Mouse (Mus musculus) limb, embryonic 13.5 days (tissue): Measurements from ENCODE around the gene Chd9. TPM values are rescaled to one million over a fixed set of nuclear protein-coding genes. Genes with fewer than 3 reads are reported as not detected.
A peak's percentile ranks its signal among the peaks of the same experiment; 100 is the strongest.

Source experiments
- ATAC-seq: fragments of 200-750 bp; cut with Nextera tagmentation; 2 replicates; pipeline ENCODE4 v1.8.0; 2017; ENCODE audit warnings: low read depth, moderate number of reproducible peaks, moderate TSS enrichment; ENCODE audit not compliant: low FRiP score
- H3K27ac ChIP-seq: fragments of 300-500 bp; sonication (generic); 2 replicates; pipeline ENCODE4 v1.5.1; 2015; ENCODE audit warnings: inconsistent platforms, mild to moderate bottlenecking, moderate library complexity
- H3K27me3 ChIP-seq: fragments of 300-500 bp; sonication (generic); 2 replicates; pipeline ENCODE4 v1.6.1; 2015; ENCODE audit warnings: mild to moderate bottlenecking, inconsistent platforms
- H3K36me3 ChIP-seq: fragments of 300-500 bp; sonication (generic); 2 replicates; pipeline ENCODE4 v1.6.1; 2015; ENCODE audit warnings: inconsistent platforms, mild to moderate bottlenecking, moderate library complexity
- H3K4me1 ChIP-seq: fragments of 300-500 bp; sonication (generic); 2 replicates; pipeline ENCODE4 v1.6.1; 2015; ENCODE audit warnings: inconsistent platforms
- H3K4me2 ChIP-seq: fragments of 300-500 bp; sonication (generic); replicated peaks from 2 replicates; pipeline ENCODE4 v1.6.1; 2015; ENCODE audit warnings: inconsistent platforms, mild to moderate bottlenecking, moderate library complexity
- H3K4me3 ChIP-seq: fragments of 300-500 bp; sonication (generic); 2 replicates; pipeline ENCODE4 v1.5.1; 2015; ENCODE audit warnings: moderate library complexity, mild to moderate bottlenecking, inconsistent platforms
- H3K9ac ChIP-seq: fragments of 300-500 bp; sonication (generic); 2 replicates; pipeline ENCODE4 v1.6.1; 2015; ENCODE audit warnings: mild to moderate bottlenecking, inconsistent platforms
- H3K9me3 ChIP-seq: fragments of 300-500 bp; sonication (generic); 2 replicates; pipeline ENCODE4 v1.6.1; 2016; ENCODE audit warnings: inconsistent platforms
- WGBS: fragments of 180-500 bp; shearing (Covaris S2); methylation state at CpG from one replicate; pipeline ENCODE4 v1.1.7; 2015; 5-methylcytosine and 5-hydroxymethylcytosine counted together
- polyA plus RNA-seq: library from polyadenylated mRNA; unstranded; fragments of >200 nt; fragmentation: Nextera tagmentation; extraction: Ambion mirVana; gene quantifications from 2 replicates; pipeline ENCODE4 v1.2.1, GENCODE M21; 2015

Gene Chd9
- polyA plus RNA-seq, 1 experiment from 2014 or later: 108 TPM

- Histone ChIP-seq H3K27me3 (no peaks in the 10 kb centered on the region), H3K27ac (no peak overlapping the region), H3K4me1 (peaks cover 51% of the 10 kb centered on the region), H3K4me2 (no peak overlapping the region), H3K4me3 (no peak overlapping the region), H3K36me3 (0 out of 2 replicates have a peak, but pooled peaks cover 5% of the 10 kb centered on the region), H3K9me3 (no peaks in the 10 kb centered on the region), H3K9ac (no peak overlapping the region)
- no peak for ATAC-seq
- WGBS: 96% methylated on average over 2 of the region's 2 CpGs
Observed at GRCm38 (mm10) chr8:90867061-90867460, 38.9 kb downstream of the Chd9 start.

GRCm38 (mm10) chr8:90867911-90868310 is 39.8 kb downstream of the Chd9 start:
- H3K4me1 ChIP-seq: peaks cover 43% of the 10 kb centered on the region
- ATAC-seq: no peak
- no peak overlapping the region for H3K27ac ChIP-seq
- WGBS: 92% methylated on average over 4 of the region's 4 CpGs
- H3K9ac ChIP-seq: no peak overlapping the region
- no peak overlapping the region for H3K4me2 ChIP-seq
- H3K27me3 ChIP-seq: no peaks in the 10 kb centered on the region
- no peak overlapping the region for H3K4me3 ChIP-seq
- 0 out of 2 replicates have a peak, but pooled peaks cover 5% of the 10 kb centered on the region for H3K36me3 ChIP-seq
- no peaks in the 10 kb centered on the region for H3K9me3 ChIP-seq

- Histone ChIP-seq H3K9me3 (no peaks in the 10 kb centered on the region), H3K27ac (peak overlapping the region; percentile 90; the same call in 1 of the 2 replicates), H3K4me3 (no peak overlapping the region), H3K9ac (no peak overlapping the region), H3K27me3 (no peaks in the 10 kb centered on the region), H3K4me2 (no peak overlapping the region), H3K4me1 (peaks cover 41% of the 10 kb centered on the region), H3K36me3 (0 out of 2 replicates have a peak, but pooled peaks cover 5% of the 10 kb centered on the region)
- no peak for ATAC-seq
- 80% methylated on average over 4 of the region's 4 CpGs for WGBS
Observed at GRCm38 (mm10) chr8:90868334-90868733, 40.2 kb downstream of the Chd9 start.

GRCm38 (mm10) chr8:90869071-90869919 is 41.1 kb downstream of the Chd9 start:
- Histone ChIP-seq H3K36me3 (0 out of 2 replicates have a peak, but pooled peaks cover 5% of the 10 kb centered on the region), H3K9me3 (no peaks in the 10 kb centered on the region), H3K4me1 (peaks cover 41% of the 10 kb centered on the region), H3K27ac (peak overlapping the region; percentile 90), H3K4me2 (peak overlapping the region; percentile 42), H3K9ac (0 out of 2 replicates have a peak overlapping the region, but pooled peaks have one; percentile 25), H3K4me3 (no peak overlapping the region), H3K27me3 (no peaks in the 10 kb centered on the region)
- peak; percentile 87 for ATAC-seq
- 38% methylated on average over 18 of the region's 18 CpGs for WGBS

- Histone ChIP-seq H3K4me3 (no peak overlapping the region), H3K27ac (peak overlapping the region; percentile 90; the same call in 1 of the 2 replicates), H3K9ac (no peak overlapping the region), H3K36me3 (0 out of 2 replicates have a peak, but pooled peaks cover 5% of the 10 kb centered on the region), H3K4me2 (peak overlapping the region; percentile 42), H3K9me3 (no peaks in the 10 kb centered on the region), H3K4me1 (peaks cover 41% of the 10 kb centered on the region), H3K27me3 (no peaks in the 10 kb centered on the region)
- WGBS: 12% methylated on average over 22 of the region's 22 CpGs
- ATAC-seq: peak; percentile 26; the same call in 1 of the 2 replicates
Observed at GRCm38 (mm10) chr8:90869920-90870777, 42.0 kb downstream of the Chd9 start.

GRCm38 (mm10) chr8:90871375-90872080 is 43.4 kb downstream of the Chd9 start:
- no peaks in the 10 kb centered on the region for H3K9me3 ChIP-seq
- no peak overlapping the region for H3K9ac ChIP-seq
- WGBS: 75% methylated on average over 6 of the region's 6 CpGs
- H3K27me3 ChIP-seq: no peaks in the 10 kb centered on the region
- ATAC-seq: no peak
- no peak overlapping the region for H3K4me3 ChIP-seq
- no peak overlapping the region for H3K4me2 ChIP-seq
- 0 out of 2 replicates have a peak, but pooled peaks cover 5% of the 10 kb centered on the region for H3K36me3 ChIP-seq
- no peak overlapping the region for H3K27ac ChIP-seq
- H3K4me1 ChIP-seq: peaks cover 51% of the 10 kb centered on the region

GRCm38 (mm10) chr8:90873051-90873450 is 44.9 kb downstream of the Chd9 start:
- no peak for ATAC-seq
- H3K27ac ChIP-seq: no peak overlapping the region
- no peak overlapping the region for H3K4me2 ChIP-seq
- no peak overlapping the region for H3K9ac ChIP-seq
- H3K27me3 ChIP-seq: no peaks in the 10 kb centered on the region
- H3K36me3 ChIP-seq: 0 out of 2 replicates have a peak, but pooled peaks cover 5% of the 10 kb centered on the region
- 90% methylated on average over 4 of the region's 4 CpGs for WGBS
- H3K4me1 ChIP-seq: peaks cover 58% of the 10 kb centered on the region
- H3K9me3 ChIP-seq: no peaks in the 10 kb centered on the region
- no peak overlapping the region for H3K4me3 ChIP-seq

GRCm38 (mm10) chr8:90876213-90876721 is 48.1 kb downstream of the Chd9 start:
- Histone ChIP-seq H3K27me3 (no peaks in the 10 kb centered on the region), H3K4me1 (peaks cover 36% of the 10 kb centered on the region), H3K27ac (peak overlapping the region; percentile 82), H3K9ac (peak overlapping the region; percentile 71), H3K4me3 (peak overlapping the region; percentile 48), H3K9me3 (no peaks in the 10 kb centered on the region), H3K36me3 (0 out of 2 replicates have a peak, but pooled peaks cover 5% of the 10 kb centered on the region), H3K4me2 (peak overlapping the region; percentile 86)
- peak; percentile 60; the same call in 1 of the 2 replicates for ATAC-seq
- WGBS: 4% methylated on average over 12 of the region's 12 CpGs

- peak overlapping the region; percentile 71 for H3K9ac ChIP-seq
- no peaks in the 10 kb centered on the region for H3K9me3 ChIP-seq
- 1% methylated on average over 23 of the region's 24 CpGs for WGBS
- peak overlapping the region; percentile 82 for H3K27ac ChIP-seq
- peak overlapping the region; percentile 48 for H3K4me3 ChIP-seq
- peak; percentile 60 for ATAC-seq
- H3K4me2 ChIP-seq: peak overlapping the region; percentile 86
- H3K4me1 ChIP-seq: peaks cover 32% of the 10 kb centered on the region
- H3K36me3 ChIP-seq: 0 out of 2 replicates have a peak, but pooled peaks cover 1% of the 10 kb centered on the region
- H3K27me3 ChIP-seq: no peaks in the 10 kb centered on the region
Observed at GRCm38 (mm10) chr8:90876722-90877429, 48.7 kb downstream of the Chd9 start.

GRCm38 (mm10) chr8:90877430-90877975 is 49.4 kb downstream of the Chd9 start:
- H3K27me3 ChIP-seq: no peaks in the 10 kb centered on the region
- peak overlapping the region; percentile 82; the same call in 1 of the 2 replicates for H3K27ac ChIP-seq
- H3K9ac ChIP-seq: peak overlapping the region; percentile 71
- 5% methylated on average over 11 of the region's 11 CpGs for WGBS
- H3K4me2 ChIP-seq: peak overlapping the region; percentile 86
- H3K4me3 ChIP-seq: peak overlapping the region; percentile 48
- peaks cover 32% of the 10 kb centered on the region for H3K4me1 ChIP-seq
- ATAC-seq: no peak; the same call in 1 of the 2 replicates
- no peaks in the 10 kb centered on the region for H3K36me3 ChIP-seq
- H3K9me3 ChIP-seq: no peaks in the 10 kb centered on the region
